Mouse (Mus musculus) brain, embryonic 14.5 days (tissue): ENCODE measurements around the gene Plxna2. TPM values are rescaled to one million over a fixed set of nuclear protein-coding genes. Genes with fewer than 3 reads are reported as not detected.
A peak's percentile ranks its signal among the peaks of the same experiment; 100 is the strongest.

Experiments used
- DNase-seq: peaks from one replicate; pipeline ENCODE4 v3.0.0-alpha.2; 2011; ENCODE audit warnings: low read depth
- CTCF ChIP-seq: fragments of 200-500 bp; IDR thresholded peaks from 2 replicates; pipeline ENCODE4 v1.5.1; 2012; ENCODE audit warnings: inconsistent platforms, mild to moderate bottlenecking, moderate library complexity, borderline replicate concordance; ENCODE audit not compliant: insufficient read depth, insufficient read length; ENCODE audit errors: extremely low read depth
- POLR2A ChIP-seq: fragments of 200-500 bp; IDR thresholded peaks from 2 replicates; pipeline ENCODE4 v1.6.1; 2012; ENCODE audit warnings: mild to moderate bottlenecking, inconsistent platforms, borderline replicate concordance; ENCODE audit not compliant: poor library complexity, insufficient read depth, insufficient read length, severe bottlenecking; ENCODE audit errors: extremely low read depth
- polyA plus RNA-seq: library from polyadenylated mRNA; depleted of rRNA; stranded (reverse); fragments of >200 nt; gene quantifications from 2 replicates; pipeline ENCODE4 v1.2.3, GENCODE M21; 2012; rRNA removed

Plxna2 gene
- 60.3 and 66.5 TPM in 2 replicates for polyA plus RNA-seq

DNA sequence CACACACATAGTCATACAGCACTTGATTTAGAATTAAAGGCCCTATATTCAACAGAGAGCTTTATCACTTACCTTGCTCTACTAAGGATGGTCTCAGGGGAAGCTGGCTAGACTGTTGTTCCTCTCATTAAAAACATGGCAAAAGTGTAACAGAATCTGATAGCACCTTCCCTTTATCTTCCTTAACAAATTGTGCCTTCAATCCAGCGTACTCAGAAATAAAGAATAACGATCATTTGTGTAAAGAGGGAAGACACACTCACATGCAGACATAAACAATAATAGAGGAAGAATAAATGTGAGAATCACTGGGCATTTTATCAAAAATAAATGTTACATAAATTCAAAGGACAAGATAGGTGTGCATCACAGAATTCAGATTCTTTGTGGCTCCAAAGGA, at the start of gene Plxna2:
Plxna2 (plus strand) TSS at position 301 of the 400 bp plus-strand sequence.
- TF ChIP-seq POLR2A (no peak), CTCF (no peak)
- no peak for DNase-seq

DNA sequence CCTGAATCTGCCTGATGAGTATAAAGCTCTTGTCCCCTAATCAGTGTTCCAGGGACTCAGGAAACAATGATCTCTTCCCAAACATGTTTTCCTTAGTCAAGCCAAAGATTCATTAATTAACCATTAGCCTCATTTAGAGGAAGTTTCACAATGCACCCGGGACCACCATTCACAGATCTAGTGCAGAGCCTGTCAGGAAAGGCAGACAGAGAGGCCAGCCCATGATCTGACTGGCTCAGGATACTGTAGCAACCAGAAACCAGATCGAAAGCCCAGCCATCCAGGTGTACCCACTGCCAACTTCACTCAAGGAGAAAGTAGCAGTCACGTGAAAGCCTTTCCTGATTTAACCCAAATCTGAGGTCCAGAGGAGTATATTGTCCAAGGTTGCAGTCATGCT, 44.1 kb upstream of the Plxna2 start:
- DNase-seq: peak; percentile 70
- TF ChIP-seq CTCF: no peak

DNA sequence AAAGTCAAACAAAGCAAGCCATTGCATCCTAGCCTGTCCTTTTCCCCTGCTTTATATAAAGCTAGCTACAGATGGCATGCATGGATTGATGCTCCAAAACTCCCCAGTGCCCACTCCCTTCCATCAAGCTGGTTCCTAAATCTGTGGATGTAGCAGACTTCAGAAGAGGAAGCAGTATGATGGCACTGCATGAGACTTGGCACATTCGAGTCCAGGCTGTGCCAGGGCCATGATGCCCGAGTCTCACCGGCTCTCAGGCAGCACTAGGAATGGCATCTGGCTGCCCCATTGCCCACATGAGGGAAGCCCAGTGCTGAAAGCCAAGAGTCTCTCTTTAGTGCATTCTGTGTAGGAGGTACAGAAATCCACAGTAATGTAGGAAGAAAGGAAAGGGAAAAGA, 39.7 kb upstream of the Plxna2 start:
- peak; percentile 75 for DNase-seq
- TF ChIP-seq CTCF (no peak), POLR2A (no peak)

DNA sequence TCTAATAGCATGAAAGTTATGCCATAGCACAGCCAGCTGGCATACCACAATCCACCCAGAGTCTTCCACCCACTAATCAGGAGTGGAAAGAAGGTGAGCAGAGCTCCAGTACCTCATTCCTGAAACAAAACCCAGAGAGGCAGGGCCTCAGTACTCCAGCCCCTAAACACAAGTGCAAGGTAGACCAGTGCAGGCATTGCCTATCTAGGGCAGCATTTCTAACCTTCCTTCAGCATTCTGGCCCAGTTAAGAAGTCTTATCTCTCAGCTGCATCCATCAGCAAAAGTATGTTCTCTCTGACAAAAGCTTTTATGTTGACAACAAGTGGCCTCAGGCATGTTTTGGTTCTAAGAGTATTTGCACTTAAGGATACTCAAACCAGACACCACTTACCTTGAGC, 37.5 kb upstream of the Plxna2 start:
- DNase-seq: no peak

DNA sequence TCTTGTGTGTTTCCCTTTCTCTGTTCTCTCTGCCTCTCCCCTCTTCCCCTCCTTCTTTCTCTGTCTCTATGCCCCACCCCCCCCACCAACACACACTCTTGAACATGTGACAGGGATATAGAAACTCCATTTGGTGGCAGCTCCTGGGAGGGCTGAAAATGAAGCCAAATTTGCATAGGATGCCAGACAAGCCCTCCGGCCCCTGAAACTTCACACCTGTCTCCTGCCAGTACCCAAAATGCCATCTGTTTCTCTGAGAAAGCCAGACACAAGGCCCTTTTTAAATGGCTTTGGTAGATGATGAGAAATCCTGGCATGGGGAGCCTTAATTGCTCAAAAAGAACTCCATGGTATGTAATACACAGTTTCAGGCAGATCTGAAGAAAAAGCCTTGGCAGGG, 31.3 kb upstream of the Plxna2 start:
- peak; percentile 96 for DNase-seq
- TF ChIP-seq CTCF: no peak
- TF ChIP-seq POLR2A: no peak

More for the DNA sequence above, 37.5 kb upstream of the Plxna2 start:
- TF ChIP-seq CTCF (no peak), POLR2A (no peak)

DNA sequence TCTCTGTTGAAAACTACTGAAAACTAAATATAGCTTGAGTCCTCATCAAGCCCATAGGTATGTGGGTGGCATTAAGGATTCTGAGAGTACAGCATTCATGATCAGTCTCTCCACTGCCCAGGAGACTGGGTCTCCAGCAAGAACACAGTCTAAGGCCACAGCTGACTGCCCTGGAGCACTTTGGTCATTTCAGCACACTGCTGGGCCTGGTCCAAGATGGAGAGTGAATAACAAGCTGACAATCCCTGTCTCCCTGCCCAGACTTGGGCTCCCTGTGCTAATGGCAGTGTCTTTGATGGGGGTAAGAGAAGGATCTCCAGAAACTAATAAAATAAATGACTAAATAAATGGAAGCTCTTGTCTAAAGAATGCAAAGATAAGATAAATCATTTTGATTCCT, 30.5 kb upstream of the Plxna2 start:
- peak; percentile 87 for DNase-seq
- TF ChIP-seq CTCF: no peak
- no peak for TF ChIP-seq POLR2A

DNA sequence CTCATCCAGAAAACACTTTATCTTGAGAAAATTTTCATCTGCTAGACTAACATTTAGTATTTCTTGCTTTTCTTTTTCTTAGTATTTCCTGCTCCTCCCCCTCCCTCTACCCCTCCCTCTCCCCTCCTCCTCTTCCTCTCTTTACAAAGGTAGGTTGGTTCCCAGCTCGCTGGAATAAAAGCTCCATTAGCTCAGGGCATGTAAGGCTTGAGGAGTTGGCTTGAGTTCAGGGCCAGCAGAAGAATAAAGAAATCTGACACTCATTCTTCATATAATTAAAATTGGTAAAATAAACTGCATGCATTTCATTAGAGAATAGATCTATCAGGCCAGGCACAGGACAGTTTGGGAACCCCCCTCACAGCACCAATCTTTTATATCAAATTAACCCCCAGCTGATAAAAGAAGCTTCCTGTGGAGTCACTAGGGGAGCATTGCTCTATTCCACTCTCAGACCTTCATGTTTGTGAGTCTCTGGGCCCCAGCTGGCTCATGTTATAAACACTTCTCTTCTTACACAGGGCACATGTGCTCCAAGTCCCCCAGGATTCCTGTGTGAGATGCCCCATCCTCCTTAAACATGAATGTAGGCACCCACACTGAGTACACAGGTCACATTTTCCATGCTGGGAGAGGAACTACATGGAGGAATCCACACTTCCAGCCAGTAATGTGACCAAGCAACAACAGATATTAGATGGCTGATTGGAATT, 29.9 kb upstream of the Plxna2 start:
- TF ChIP-seq CTCF (no peak), POLR2A (no peak)
- peak; percentile 80 for DNase-seq

DNA sequence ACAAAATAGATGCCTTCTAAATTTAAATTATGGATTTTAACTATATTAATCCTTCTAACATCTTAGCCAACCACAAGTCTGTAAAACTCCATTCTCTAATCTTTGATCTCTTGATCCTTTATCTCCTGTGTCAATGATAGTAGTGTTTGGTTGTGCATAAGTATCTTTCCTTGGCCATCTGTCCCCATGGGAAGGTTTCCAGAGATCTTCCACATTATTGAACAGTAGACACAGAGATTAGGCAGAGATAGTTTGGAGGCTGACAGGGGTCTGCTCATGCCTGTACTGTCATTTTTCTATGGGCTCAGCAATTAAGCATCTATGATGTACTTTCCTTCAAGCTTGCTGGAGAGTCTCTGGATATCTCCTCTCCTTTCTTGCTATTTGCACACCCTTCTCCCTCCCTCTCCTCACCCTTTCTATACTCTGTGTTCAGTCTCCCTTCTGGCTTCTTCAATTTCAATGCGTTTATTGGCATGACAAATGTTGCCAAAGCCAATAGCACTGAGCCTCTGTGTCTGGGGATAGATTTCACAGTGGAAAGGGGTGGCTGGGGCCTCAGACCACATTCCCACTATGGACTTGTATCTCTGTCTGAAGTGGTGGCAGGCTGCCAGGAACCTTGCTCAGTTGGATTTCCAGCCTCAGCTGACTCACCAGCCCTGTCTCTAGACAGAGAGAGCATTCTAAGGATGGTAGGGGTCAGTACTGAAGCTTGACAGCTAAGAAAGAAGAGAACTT, 29.1 kb upstream of the Plxna2 start:
- TF ChIP-seq CTCF (no peak), POLR2A (no peak)
- peak; percentile 76 for DNase-seq

DNA sequence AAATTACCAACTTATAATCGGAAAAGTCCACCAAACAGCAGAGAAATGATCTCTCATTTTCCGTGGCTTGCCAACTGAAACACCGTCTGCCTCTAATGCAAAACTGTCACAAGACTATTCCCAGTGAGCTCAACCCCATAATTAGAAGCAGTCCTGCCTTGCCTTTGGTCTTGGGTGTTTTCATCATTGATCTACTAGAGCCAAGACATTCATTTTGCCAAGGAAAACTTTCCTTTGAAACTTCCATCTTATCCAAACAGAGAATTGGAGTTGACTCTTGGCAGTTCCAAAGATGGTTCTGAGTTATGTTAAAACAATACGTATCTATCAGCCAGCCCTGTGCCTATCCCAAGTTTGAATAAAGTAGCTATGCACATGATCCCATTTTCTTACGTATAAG, 24.9 kb upstream of the Plxna2 start:
- no peak for DNase-seq
- TF ChIP-seq POLR2A (no peak), CTCF (no peak)

DNA sequence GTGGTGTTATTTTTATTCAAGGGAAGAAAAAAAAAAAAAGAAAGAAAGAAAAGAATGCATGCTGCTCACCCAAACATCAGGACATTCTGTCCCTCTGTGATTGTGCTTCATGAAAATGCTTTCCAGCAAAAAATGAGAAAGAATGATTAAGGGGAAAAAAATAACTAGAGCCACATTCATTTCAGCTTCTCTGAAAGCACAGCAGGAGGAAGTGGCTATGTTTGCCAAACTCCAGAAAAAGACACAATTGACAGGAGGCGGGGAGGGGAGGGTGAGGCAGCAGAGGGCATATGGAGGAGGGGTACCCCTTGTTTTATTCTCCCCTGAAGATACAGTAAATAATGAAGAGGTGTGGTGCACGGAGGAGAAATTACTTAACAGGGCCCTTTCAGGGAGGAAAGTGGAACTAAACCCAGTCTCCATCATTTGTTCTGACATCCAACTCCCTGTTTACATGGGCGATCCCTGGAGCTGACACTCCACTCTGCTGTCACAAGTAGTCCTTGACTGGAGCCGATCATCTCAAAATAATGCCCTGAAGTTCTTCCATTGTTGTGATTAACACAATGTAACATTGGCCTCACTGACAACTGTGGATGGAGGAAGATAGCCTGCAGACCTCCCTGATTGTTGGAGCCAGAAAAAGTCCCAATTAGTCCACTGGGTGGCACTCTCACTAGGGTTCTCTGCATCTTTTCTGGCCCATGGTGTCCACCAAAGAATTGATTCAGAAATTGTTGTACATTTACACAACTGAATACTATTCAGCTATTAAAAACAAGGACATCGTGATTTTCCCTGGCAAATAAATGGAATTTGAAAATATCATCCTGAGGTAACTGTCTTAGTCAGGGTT, 10.4 kb upstream of the Plxna2 start:
- TF ChIP-seq POLR2A (no peak), CTCF (peak; percentile 30; the same call in 1 of the 2 replicates)

DNA sequence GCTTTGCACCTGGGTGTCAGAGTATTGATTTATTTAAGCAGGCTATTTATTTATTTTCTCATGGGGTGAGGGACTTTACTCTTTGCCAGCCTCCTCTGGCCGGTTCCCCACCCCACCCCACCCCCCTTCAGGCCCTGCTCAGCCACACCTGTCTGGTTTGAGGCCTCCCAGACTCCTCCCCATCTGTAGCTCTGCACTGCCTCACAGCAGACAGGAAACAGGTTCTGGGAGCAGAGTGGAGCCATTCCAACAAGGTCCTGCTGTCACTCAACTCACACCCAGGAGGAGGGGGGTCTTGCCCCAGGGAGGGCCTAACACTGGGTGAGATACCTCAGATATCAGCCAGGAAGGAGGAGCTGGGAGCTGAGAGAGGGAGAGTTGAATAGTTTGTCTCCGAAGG, 7.5 kb upstream of the Plxna2 start:
- TF ChIP-seq POLR2A: no peak
- peak; percentile 79 for DNase-seq

More for the DNA sequence above, 10.4 kb upstream of the Plxna2 start:
- no peak for DNase-seq

DNA sequence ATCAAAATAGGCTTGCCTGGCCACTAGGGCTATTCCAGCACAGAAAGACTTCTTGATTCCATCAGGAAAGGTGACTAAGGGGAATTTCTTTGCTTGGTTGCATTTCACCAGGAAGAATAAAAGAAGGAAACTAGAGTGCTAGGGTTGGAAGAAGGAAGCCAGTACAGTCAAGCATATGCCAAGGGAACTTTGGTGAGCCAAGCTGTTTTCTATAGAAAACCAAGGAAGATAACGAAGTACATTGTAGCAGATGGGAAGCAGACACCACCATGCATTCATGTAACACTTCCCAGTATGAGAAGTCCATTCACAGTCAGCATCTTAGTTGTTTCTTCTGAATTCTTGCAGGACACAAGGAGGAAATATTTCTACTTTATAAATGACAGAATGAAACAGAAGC, 5.4 kb upstream of the Plxna2 start:
- DNase-seq: no peak
- TF ChIP-seq CTCF (no peak), POLR2A (no peak)
